Mouse (Mus musculus) heart, embryonic 13.5 days (tissue): Measurements from ENCODE around the gene Sema5a. TPM values are rescaled to one million over a fixed set of nuclear protein-coding genes. Genes with fewer than 3 reads are reported as not detected.

Experiments
- ATAC-seq: fragments of 200-750 bp; cut with Nextera tagmentation; 2 replicates; pipeline ENCODE4 v1.8.0; 2017; ENCODE audit warnings: moderate TSS enrichment; ENCODE audit not compliant: insufficient number of reproducible peaks, low FRiP score, low TSS enrichment; ENCODE audit errors: extremely low read depth
- H3K27ac ChIP-seq: fragments of 300-500 bp; sonication (generic); replicated peaks from 2 replicates; pipeline ENCODE4 v1.5.1; 2015; ENCODE audit warnings: moderate library complexity, mild to moderate bottlenecking, inconsistent platforms
- H3K27me3 ChIP-seq: fragments of 300-500 bp; sonication (generic); replicated peaks from 2 replicates; pipeline ENCODE4 v1.6.1; 2015; ENCODE audit warnings: mild to moderate bottlenecking, inconsistent platforms
- H3K36me3 ChIP-seq: fragments of 300-500 bp; sonication (generic); 2 replicates; pipeline ENCODE4 v1.6.1; 2015; ENCODE audit warnings: mild to moderate bottlenecking, inconsistent platforms
- H3K4me1 ChIP-seq: fragments of 300-500 bp; sonication (generic); 2 replicates; pipeline ENCODE4 v1.6.1; 2015; ENCODE audit warnings: inconsistent platforms
- H3K4me2 ChIP-seq: fragments of 300-500 bp; sonication (generic); 2 replicates; pipeline ENCODE4 v1.6.1; 2015; ENCODE audit warnings: inconsistent platforms, mild to moderate bottlenecking, moderate library complexity
- H3K4me3 ChIP-seq: fragments of 300-500 bp; sonication (generic); 2 replicates; pipeline ENCODE4 v1.5.1; 2015; ENCODE audit warnings: moderate library complexity, mild to moderate bottlenecking, inconsistent platforms
- H3K9ac ChIP-seq: fragments of 300-500 bp; sonication (generic); 2 replicates; pipeline ENCODE4 v1.6.1; 2015; ENCODE audit warnings: inconsistent platforms, mild to moderate bottlenecking, moderate library complexity
- H3K9me3 ChIP-seq: fragments of 300-500 bp; sonication (generic); 2 replicates; pipeline ENCODE4 v1.6.1; 2016; ENCODE audit warnings: inconsistent platforms
- WGBS: fragments of 180-500 bp; shearing (Covaris S2); methylation state at CpG from one replicate; pipeline ENCODE4 v1.1.7; 2015; ENCODE audit warnings: mixed read lengths; 5-methylcytosine and 5-hydroxymethylcytosine counted together
- polyA plus RNA-seq: library from polyadenylated mRNA; unstranded; fragments of >200 nt; fragmentation: Nextera tagmentation; extraction: Ambion mirVana; gene quantifications from 2 replicates; pipeline ENCODE4 v1.2.1, GENCODE M21; 2015

The Sema5a gene
- polyA plus RNA-seq, 1 experiment from 2014 or later: 6.3 TPM

DNA sequence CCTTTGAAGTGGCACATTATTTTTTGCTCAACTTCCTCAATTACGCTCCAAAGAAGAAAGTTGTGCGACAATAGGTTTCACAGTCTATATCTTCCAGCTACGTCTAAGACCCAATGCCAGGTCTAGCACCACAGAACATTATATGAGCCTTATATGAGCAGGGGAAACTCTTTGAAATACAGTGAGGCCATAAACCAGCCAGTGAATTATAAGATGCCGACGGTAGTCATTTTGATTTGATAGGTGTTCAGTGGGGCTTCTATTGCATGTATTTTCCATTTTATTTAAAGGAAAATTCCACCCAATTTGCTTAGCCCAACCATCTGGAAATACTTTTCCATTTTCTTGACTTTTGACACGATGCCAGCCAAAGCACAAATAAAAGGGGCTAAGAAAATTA, 126.3 kb downstream of the Sema5a start:
- 82% methylated on average over 6 of the region's 6 CpGs for WGBS
- Histone ChIP-seq H3K4me2 (no peak overlapping the region), H3K9ac (no peak overlapping the region), H3K27me3 (no peaks in the 10 kb centered on the region), H3K9me3 (no peaks in the 10 kb centered on the region), H3K4me3 (no peak overlapping the region), H3K36me3 (no peaks in the 10 kb centered on the region), H3K27ac (no peak overlapping the region), H3K4me1 (no peaks in the 10 kb centered on the region)
- no peak for ATAC-seq

DNA sequence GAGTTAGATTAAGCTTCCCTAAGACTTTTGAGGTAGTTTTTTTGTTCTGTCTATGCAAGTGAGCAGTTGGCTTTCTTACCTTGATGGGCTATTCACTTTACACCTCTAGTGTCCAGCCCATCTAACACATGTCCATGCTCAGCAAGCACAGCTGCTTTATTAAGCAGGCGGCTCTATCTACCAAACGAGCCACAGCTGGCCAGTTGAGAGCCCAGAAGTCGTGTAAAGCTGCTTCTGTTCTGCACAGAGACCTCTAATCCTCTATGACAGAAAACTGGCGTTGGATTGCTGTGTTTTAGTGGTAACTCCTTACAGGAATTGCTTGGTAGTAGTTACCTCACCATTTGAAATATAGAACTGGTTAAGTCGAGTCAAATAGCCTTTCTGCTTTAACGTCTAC, 126.8 kb downstream of the Sema5a start:
- Histone ChIP-seq H3K36me3 (no peaks in the 10 kb centered on the region), H3K27ac (no peak overlapping the region), H3K4me2 (no peak overlapping the region), H3K4me1 (no peaks in the 10 kb centered on the region), H3K4me3 (no peak overlapping the region), H3K27me3 (no peaks in the 10 kb centered on the region), H3K9ac (no peak overlapping the region), H3K9me3 (no peaks in the 10 kb centered on the region)
- 68% methylated on average over 6 of the region's 6 CpGs for WGBS
- no peak for ATAC-seq

DNA sequence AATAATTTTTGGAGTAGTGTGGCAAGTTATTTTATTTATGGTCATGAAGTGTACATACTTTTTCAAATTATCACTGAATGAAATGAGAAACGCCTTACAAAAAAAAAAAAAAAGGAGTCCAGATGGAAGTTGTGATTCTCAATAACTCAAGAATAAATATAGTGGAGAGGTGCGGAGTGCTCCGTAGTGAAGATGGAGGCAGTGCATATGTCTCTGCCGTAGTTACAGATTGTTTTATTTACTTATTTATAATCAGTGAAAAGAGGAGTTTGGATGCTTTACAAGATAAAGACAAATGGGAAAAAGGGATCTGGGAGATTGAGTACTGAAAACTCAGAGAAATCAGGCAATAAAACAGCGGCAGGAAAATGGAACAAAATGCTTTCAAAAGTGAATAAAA, 131.7 kb downstream of the Sema5a start:
- Histone ChIP-seq H3K4me1 (no peaks in the 10 kb centered on the region), H3K9me3 (no peaks in the 10 kb centered on the region), H3K4me2 (no peak overlapping the region), H3K4me3 (no peak overlapping the region), H3K27me3 (no peaks in the 10 kb centered on the region), H3K9ac (no peak overlapping the region), H3K27ac (no peak overlapping the region), H3K36me3 (no peaks in the 10 kb centered on the region)
- ATAC-seq: no peak
- 83% methylated on average over 5 of the region's 5 CpGs for WGBS

DNA sequence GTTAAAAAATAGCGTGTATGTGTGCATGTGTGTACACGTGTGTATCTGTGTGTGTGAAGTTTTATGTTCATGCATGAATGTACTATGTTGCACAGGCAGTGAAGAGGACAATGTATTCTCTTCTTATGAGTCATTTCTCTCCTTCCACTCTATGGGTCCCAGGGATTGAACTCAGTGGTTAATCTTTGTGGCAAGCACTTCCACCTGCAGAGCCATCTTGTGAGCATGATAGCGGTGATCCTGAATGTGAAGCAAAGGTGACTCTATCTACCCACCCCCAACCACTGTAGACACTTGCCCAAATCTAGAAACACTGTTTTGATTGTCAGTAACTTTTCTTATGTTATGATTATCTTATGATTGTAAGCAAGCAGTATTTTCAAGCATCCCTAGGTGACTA, 133.2 kb downstream of the Sema5a start:
- 75% methylated on average over 3 of the region's 3 CpGs for WGBS
- Histone ChIP-seq H3K9ac (no peak overlapping the region), H3K4me1 (no peaks in the 10 kb centered on the region), H3K27ac (no peak overlapping the region), H3K4me2 (no peak overlapping the region), H3K27me3 (no peaks in the 10 kb centered on the region), H3K36me3 (no peaks in the 10 kb centered on the region), H3K9me3 (no peaks in the 10 kb centered on the region), H3K4me3 (no peak overlapping the region)
- ATAC-seq: no peak

DNA sequence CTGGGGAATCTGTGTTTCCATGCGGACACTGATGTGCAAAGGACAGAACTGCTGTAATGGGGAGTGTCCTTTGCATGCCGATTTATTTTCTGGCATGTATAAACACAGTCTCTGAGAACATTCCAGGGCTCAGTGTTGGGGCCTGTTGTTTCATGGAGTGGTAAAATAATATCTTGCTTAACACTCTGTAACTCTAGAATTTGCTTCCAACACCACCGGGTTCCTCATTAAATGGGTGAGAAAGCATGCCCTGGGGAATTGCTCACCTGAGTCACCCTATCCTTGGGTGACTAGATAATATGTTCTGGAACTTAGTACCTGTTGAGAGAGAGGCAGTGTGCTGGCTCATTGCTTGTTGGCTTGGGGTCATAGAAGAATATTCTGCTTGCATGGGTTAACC, 135.7 kb downstream of the Sema5a start:
- Histone ChIP-seq H3K27me3 (no peaks in the 10 kb centered on the region), H3K36me3 (no peaks in the 10 kb centered on the region), H3K27ac (no peak overlapping the region), H3K9me3 (no peaks in the 10 kb centered on the region), H3K9ac (no peak overlapping the region), H3K4me2 (no peak overlapping the region), H3K4me3 (no peak overlapping the region), H3K4me1 (no peaks in the 10 kb centered on the region)
- WGBS: 79% methylated on average over 3 of the region's 3 CpGs
- ATAC-seq: no peak

DNA sequence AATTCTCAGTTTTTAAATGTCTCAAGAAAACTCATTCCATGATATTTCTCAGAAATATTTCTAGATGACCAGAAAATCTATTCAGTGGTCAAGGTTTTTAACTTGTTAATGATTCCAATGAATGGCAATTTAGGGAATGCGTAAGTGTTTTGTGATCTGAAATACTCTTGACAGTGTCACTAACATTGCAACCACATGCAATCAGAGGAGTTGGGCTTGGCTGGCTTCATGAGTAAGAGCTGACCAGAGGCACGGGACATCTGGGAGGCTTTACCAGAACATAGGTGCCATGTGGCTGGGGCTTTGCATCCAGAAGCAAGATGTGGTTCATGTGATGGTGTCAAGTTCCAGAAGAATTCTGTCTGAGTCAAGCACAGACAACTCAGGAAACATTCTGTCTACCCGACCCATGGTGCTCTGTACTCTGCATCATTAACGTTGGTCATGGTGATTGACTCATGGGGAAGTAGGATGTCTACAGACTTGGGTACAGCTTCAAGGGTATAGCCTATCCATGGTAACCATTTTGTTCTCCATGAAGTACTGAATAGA, 138.4 kb downstream of the Sema5a start:
- Histone ChIP-seq H3K4me1 (no peaks in the 10 kb centered on the region), H3K9me3 (no peaks in the 10 kb centered on the region), H3K4me3 (no peak overlapping the region), H3K9ac (no peak overlapping the region), H3K4me2 (no peak overlapping the region), H3K27me3 (no peaks in the 10 kb centered on the region), H3K27ac (no peak overlapping the region), H3K36me3 (no peaks in the 10 kb centered on the region)
- WGBS: 85% methylated on average over 4 of the region's 4 CpGs
- no peak for ATAC-seq

DNA sequence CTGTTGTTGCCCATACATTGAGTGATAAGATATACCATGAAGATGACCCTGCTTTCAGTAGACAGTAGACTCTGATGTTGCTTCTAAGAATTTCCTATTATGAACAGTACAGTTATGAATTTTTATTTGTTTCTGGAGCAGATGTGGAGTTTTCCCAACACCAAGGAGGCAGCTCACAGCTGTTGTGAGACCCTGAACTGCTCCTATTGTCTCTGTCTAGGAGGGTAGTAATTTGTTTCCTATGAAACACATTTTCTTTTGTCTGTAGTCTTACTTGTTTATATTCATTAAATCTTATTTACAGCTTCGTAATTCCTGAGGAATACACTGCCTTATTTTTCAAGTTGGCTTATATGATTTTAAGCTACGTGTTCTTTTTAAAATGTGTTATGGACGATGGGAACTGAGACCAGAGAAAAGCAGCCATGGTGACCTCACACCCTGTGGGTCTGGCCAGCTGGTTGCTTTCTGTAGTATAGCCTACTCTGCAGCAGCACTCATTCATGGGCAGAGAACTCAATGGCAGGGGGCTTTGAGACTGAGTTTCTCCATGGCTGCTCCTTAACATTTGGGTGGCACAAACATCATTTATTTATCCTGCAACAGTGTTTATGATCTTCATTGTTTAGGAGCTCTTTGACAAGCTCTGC, 151.8 kb downstream of the Sema5a start:
- Histone ChIP-seq H3K4me1 (no peaks in the 10 kb centered on the region), H3K36me3 (no peaks in the 10 kb centered on the region), H3K4me2 (no peak overlapping the region), H3K9ac (no peak overlapping the region), H3K9me3 (no peaks in the 10 kb centered on the region), H3K4me3 (no peak overlapping the region), H3K27me3 (no peaks in the 10 kb centered on the region), H3K27ac (no peak overlapping the region)
- 79% methylated on average over 3 of the region's 3 CpGs for WGBS
- no peak for ATAC-seq

DNA sequence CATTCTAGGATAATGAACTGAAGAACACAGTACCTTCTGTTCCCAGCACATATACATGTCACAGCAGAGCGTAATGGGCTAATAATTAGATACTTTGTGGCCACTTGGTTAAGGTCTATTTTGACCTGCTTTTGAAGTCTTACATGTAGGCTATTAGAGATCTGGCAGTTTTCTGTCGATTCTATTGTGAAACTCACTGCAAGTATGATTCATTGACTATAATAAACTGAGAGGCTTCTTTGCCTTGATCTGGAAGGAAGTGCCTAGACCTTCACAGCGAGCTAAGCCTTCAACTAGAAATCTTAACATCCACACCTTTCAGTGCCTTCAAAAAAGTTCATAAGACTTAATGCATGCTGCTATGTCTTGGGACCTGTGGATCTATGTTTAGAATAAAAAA, 152.5 kb downstream of the Sema5a start:
- Histone ChIP-seq H3K9ac (no peak overlapping the region), H3K4me2 (no peak overlapping the region), H3K9me3 (no peaks in the 10 kb centered on the region), H3K27ac (no peak overlapping the region), H3K4me1 (peaks cover 3% of the 10 kb centered on the region; the same call in 1 of the 2 replicates), H3K4me3 (no peak overlapping the region), H3K36me3 (no peaks in the 10 kb centered on the region), H3K27me3 (no peaks in the 10 kb centered on the region)
- WGBS: 74% methylated on average over 3 of the region's 3 CpGs
- no peak for ATAC-seq

DNA sequence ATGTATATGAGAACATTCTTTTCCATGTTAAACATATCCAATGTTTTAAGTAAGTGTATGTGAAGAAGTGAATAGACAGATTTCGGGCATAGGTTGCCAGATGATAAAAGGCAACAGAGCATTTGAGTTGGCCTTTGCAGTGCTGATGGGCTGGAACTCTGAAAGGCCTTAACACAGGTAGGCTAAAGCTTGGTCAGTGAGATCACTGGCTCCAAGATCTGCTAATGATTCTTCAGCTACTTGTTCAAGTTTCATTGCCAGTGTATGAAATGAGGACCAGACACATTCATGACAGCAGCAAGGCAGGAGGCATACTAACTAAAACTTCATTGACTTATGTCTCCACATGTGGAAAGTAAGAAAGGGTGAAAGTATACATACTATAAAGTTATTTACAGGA, 154.1 kb downstream of the Sema5a start:
- no peaks in the 10 kb centered on the region for H3K9me3 ChIP-seq
- no peaks in the 10 kb centered on the region for H3K27me3 ChIP-seq
- WGBS: 75% methylated on average over 1 of the region's 1 CpGs
- H3K27ac ChIP-seq: no peak overlapping the region
- H3K9ac ChIP-seq: no peak overlapping the region
- H3K4me1 ChIP-seq: peaks cover 15% of the 10 kb centered on the region
- no peak for ATAC-seq
- H3K4me2 ChIP-seq: no peak overlapping the region
- H3K4me3 ChIP-seq: no peak overlapping the region
- no peaks in the 10 kb centered on the region for H3K36me3 ChIP-seq

DNA sequence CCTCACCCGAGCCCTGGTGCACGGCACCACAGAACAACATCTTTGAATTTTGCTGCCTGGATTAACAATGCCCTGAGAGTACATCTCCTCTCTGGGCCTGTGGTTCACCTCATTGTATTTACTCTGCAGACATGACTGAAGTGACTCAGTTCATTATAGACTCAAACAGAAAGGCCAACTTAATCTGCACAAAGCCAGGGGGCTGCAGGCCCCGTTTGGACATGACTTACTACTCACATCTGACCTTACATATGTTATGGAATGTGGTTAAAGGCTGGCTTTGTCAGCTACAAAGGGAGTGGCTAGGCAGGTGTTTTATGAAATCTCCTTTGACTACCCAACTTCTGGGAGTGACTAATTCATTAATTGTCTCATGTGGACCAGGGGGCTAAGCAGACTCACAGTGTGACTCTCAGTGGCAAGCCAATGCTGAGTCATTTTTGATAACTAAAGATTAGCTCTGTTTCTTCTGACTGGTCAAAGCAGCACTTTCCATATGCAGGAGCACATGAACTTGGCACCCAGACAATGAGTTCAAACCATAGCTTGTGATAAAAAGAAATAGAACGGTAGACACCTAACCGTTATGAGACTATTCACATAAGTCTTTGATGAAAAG, 157.4 kb downstream of the Sema5a start:
- H3K27me3 ChIP-seq: no peaks in the 10 kb centered on the region
- H3K4me3 ChIP-seq: no peak overlapping the region
- peaks cover 15% of the 10 kb centered on the region for H3K4me1 ChIP-seq
- ATAC-seq: no peak
- H3K9me3 ChIP-seq: no peaks in the 10 kb centered on the region
- H3K9ac ChIP-seq: no peak overlapping the region
- H3K27ac ChIP-seq: no peak overlapping the region
- no peaks in the 10 kb centered on the region for H3K36me3 ChIP-seq
- no peak overlapping the region for H3K4me2 ChIP-seq
- 58% methylated on average over 5 of the region's 5 CpGs for WGBS

DNA sequence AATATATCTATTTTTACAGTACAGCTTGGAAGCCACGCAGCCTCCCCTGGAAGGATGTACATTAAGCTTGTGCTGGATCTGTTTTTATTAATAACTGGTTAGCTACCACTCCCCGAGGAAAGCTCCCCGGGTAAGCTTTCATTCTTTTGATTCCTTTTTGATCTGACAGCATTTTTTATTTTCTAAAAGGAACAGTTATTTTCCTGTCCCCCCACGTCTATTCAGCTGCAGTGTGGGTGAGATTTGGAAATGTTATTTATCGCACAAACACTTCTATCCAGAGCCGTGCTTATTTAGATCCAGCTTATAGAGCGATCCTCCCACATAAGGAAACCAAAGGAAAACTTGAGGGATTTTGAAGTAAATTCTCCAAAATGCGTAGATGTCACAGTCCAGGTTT, 158.7 kb downstream of the Sema5a start:
- no peaks in the 10 kb centered on the region for H3K9me3 ChIP-seq
- H3K36me3 ChIP-seq: no peaks in the 10 kb centered on the region
- H3K4me2 ChIP-seq: no peak overlapping the region
- H3K27ac ChIP-seq: no peak overlapping the region
- H3K9ac ChIP-seq: no peak overlapping the region
- H3K27me3 ChIP-seq: no peaks in the 10 kb centered on the region
- no peak overlapping the region for H3K4me3 ChIP-seq
- 80% methylated on average over 8 of the region's 8 CpGs for WGBS
- H3K4me1 ChIP-seq: peaks cover 15% of the 10 kb centered on the region
- ATAC-seq: no peak

DNA sequence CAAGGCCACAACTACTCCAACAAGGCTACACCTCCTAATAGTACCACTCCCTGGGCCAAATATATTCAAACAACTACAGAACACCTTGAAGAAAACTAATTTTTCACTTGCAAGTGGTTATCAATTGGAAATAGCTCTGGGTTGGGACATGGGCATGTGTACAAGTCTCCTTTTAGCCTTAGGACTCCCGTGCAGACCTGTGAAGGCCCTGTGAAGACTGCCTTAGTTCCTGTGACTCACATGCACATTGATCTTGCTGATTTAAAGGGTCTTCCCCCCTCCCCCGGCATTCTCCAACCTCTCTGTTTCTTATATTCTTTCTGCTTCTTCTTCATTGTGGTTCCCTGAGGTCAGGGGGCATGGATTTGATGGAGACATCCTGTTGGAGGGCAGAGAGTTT, 161.8 kb downstream of the Sema5a start:
- 74% methylated on average over 2 of the region's 2 CpGs for WGBS
- peaks cover 15% of the 10 kb centered on the region for H3K4me1 ChIP-seq
- ATAC-seq: no peak

More for the DNA sequence above, 161.8 kb downstream of the Sema5a start:
- H3K27ac ChIP-seq: no peak overlapping the region
- no peaks in the 10 kb centered on the region for H3K36me3 ChIP-seq
- no peak overlapping the region for H3K4me2 ChIP-seq
- no peaks in the 10 kb centered on the region for H3K27me3 ChIP-seq
- H3K9me3 ChIP-seq: no peaks in the 10 kb centered on the region
- no peak overlapping the region for H3K9ac ChIP-seq
- H3K4me3 ChIP-seq: no peak overlapping the region
